Mouse (Mus musculus) bone marrow, adult 2 months (tissue): ENCODE measurements at regions not wholly inside any gene's neighbourhood (a gene's known extent, or its start where the extent isn't known, plus 50 kb on each side); places are given as distances from the start of the nearest gene placed in this dataset.

Experiments used
- CTCF ChIP-seq: fragments of 200-500 bp; IDR thresholded peaks from 2 replicates; pipeline ENCODE4 v1.5.1; 2011; ENCODE audit warnings: low read length, control low read depth; ENCODE audit not compliant: control insufficient read depth, insufficient read depth
- POLR2A ChIP-seq: fragments of 200-500 bp; IDR thresholded peaks from 2 replicates; pipeline ENCODE4 v1.6.1; 2011; ENCODE audit warnings: low read depth, mild to moderate bottlenecking, control low read depth, low read length, borderline replicate concordance; ENCODE audit not compliant: control insufficient read depth

DNA sequence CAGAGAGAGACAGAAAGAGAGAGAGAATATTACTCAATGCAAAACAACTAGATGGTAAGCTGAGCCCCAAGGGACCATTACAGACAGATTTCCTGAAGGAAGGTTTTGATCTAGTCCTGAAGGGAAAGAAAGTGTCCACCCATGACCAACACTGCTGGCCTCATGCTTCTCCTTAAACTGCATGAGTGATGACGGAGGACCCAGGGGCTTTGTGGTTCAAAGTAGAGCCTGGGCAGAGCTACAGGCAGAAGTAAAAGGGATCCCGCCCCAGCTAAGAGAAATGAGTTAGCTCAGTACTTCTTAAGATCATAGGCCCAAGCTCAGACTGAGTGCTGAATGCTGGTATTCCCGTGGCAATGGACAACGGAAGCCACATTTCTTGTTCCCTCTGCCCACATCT, 476.9 kb downstream of the Bnc2 start:
- TF ChIP-seq CTCF: no peak
- no peak for TF ChIP-seq POLR2A
